Mouse (Mus musculus) splenic B cell, adult 2 months (primary cell): ENCODE data around the gene Mpc2.
A peak's percentile ranks its signal among the peaks of the same experiment; 100 is the strongest.

Experiments used
- DNase-seq: peaks from one replicate; pipeline ENCODE4 v3.0.0-alpha.2; 2011; ENCODE audit warnings: low read depth, low spot score
- H3K27me3 ChIP-seq: 2 replicates; pipeline ENCODE4 v1.6.1; 2012; ENCODE audit warnings: mild to moderate bottlenecking, low read length, moderate library complexity, mixed read lengths; ENCODE audit not compliant: control insufficient read depth, poor library complexity, insufficient read depth, severe bottlenecking
- H3K36me3 ChIP-seq: 2 replicates; pipeline ENCODE4 v1.6.1; 2012; ENCODE audit warnings: mild to moderate bottlenecking, low read length, moderate library complexity, mixed read lengths; ENCODE audit not compliant: control insufficient read depth, poor library complexity, insufficient read depth, severe bottlenecking

Mpc2 gene

GRCm38 (mm10) chr1:165460360-165460800 lies at the start of gene Mpc2, which contains the start of gene Dcaf6:
TSS of gene Mpc2 (plus strand) at chr1:165460637.
TSS of gene Dcaf6 (minus strand) at chr1:165460475.
- peak; percentile 99 for DNase-seq
- H3K36me3 ChIP-seq = no peaks in the 10 kb centered on the region
- H3K27me3 ChIP-seq = no peaks in the 10 kb centered on the region

- no peak for DNase-seq
- no peaks in the 10 kb centered on the region for H3K36me3 ChIP-seq
- H3K27me3 ChIP-seq = no peaks in the 10 kb centered on the region
Observed at GRCm38 (mm10) chr1:165421357-165421915, 39.0 kb upstream of the Mpc2 start.

GRCm38 (mm10) chr1:165426254-165426653 lies 34.2 kb upstream of the Mpc2 start:
- DNase-seq = no peak
- H3K36me3 ChIP-seq = no peaks in the 10 kb centered on the region
- H3K27me3 ChIP-seq = no peaks in the 10 kb centered on the region

- DNase-seq = no peak
Observed at GRCm38 (mm10) chr1:165432883-165433282, 27.6 kb upstream of the Mpc2 start.

GRCm38 (mm10) chr1:165438289-165439021 lies 22.0 kb upstream of the Mpc2 start:
- DNase-seq = no peak
- Histone ChIP-seq H3K36me3 (no peaks in the 10 kb centered on the region), H3K27me3 (no peaks in the 10 kb centered on the region)

More at GRCm38 (mm10) chr1:165432883-165433282, 27.6 kb upstream of the Mpc2 start:
- Histone ChIP-seq H3K36me3 (no peaks in the 10 kb centered on the region), H3K27me3 (no peaks in the 10 kb centered on the region)

GRCm38 (mm10) chr1:165440788-165441187 lies 19.6 kb upstream of the Mpc2 start:
- no peak for DNase-seq
- H3K27me3 ChIP-seq = no peaks in the 10 kb centered on the region
- H3K36me3 ChIP-seq = no peaks in the 10 kb centered on the region

- no peaks in the 10 kb centered on the region for H3K27me3 ChIP-seq
- DNase-seq = no peak
- H3K36me3 ChIP-seq = no peaks in the 10 kb centered on the region
Observed at GRCm38 (mm10) chr1:165441201-165441600, 19.2 kb upstream of the Mpc2 start.

- H3K27me3 ChIP-seq = no peaks in the 10 kb centered on the region
- no peak for DNase-seq
- H3K36me3 ChIP-seq = no peaks in the 10 kb centered on the region
Observed at GRCm38 (mm10) chr1:165441719-165442118, 18.7 kb upstream of the Mpc2 start.

- H3K36me3 ChIP-seq = no peaks in the 10 kb centered on the region
- no peaks in the 10 kb centered on the region for H3K27me3 ChIP-seq
- peak; percentile 38 for DNase-seq
Observed at GRCm38 (mm10) chr1:165459041-165459502, 1.4 kb upstream of the Mpc2 start.

- Histone ChIP-seq H3K36me3 (no peaks in the 10 kb centered on the region), H3K27me3 (no peaks in the 10 kb centered on the region)
- DNase-seq = peak; percentile 54
Observed at GRCm38 (mm10) chr1:165459503-165460181, 795 bp upstream of the Mpc2 start.

GRCm38 (mm10) chr1:165460801-165461377 lies 452 bp downstream of the Mpc2 start:
- no peaks in the 10 kb centered on the region for H3K27me3 ChIP-seq
- no peaks in the 10 kb centered on the region for H3K36me3 ChIP-seq
- peak; percentile 100 for DNase-seq

GRCm38 (mm10) chr1:165461681-165462080 lies 1.2 kb downstream of the Mpc2 start:
- no peaks in the 10 kb centered on the region for H3K36me3 ChIP-seq
- DNase-seq = no peak
- no peaks in the 10 kb centered on the region for H3K27me3 ChIP-seq

- Histone ChIP-seq H3K36me3 (no peaks in the 10 kb centered on the region), H3K27me3 (no peaks in the 10 kb centered on the region)
- no peak for DNase-seq
Observed at GRCm38 (mm10) chr1:165462861-165463260, 2.4 kb downstream of the Mpc2 start.

- no peak for DNase-seq
- H3K27me3 ChIP-seq = no peaks in the 10 kb centered on the region
- H3K36me3 ChIP-seq = no peaks in the 10 kb centered on the region
Observed at GRCm38 (mm10) chr1:165464574-165464973, 4.1 kb downstream of the Mpc2 start.

GRCm38 (mm10) chr1:165468971-165469370 lies 8.5 kb downstream of the Mpc2 start:
- no peak for DNase-seq
- no peaks in the 10 kb centered on the region for H3K36me3 ChIP-seq
- no peaks in the 10 kb centered on the region for H3K27me3 ChIP-seq
